Mouse (Mus musculus) left cerebral cortex, adult 8-10 months (tissue): ENCODE data around the gene Stambp. TPM values are rescaled to one million over a fixed set of nuclear protein-coding genes. Genes with fewer than 3 reads are reported as not detected.
A peak's percentile ranks its signal among the peaks of the same experiment; 100 is the strongest.

Experiments
- DNase-seq, 2 experiments: peaks; one replicate each; pipeline ENCODE4 v3.0.0; 2022; ENCODE audit warnings: low spot score in 2 of 2
- total RNA-seq, 4 experiments: library from RNA; stranded (reverse); gene quantifications; 2 replicates each; pipeline ENCODE4 v1.2.4; 2022

The Stambp gene
- total RNA-seq, 4 experiments from 2014 or later = 32.9 to 39.3 (median 37.3) TPM

- DNase-seq = no peak
These were observed 70.8 kb downstream of the Stambp start for GRCm38 (mm10) chr6:83501524-83502310.

GRCm38 (mm10) chr6:83500462-83500861, 72.1 kb downstream of the Stambp start:
- no peak for DNase-seq

DNA sequence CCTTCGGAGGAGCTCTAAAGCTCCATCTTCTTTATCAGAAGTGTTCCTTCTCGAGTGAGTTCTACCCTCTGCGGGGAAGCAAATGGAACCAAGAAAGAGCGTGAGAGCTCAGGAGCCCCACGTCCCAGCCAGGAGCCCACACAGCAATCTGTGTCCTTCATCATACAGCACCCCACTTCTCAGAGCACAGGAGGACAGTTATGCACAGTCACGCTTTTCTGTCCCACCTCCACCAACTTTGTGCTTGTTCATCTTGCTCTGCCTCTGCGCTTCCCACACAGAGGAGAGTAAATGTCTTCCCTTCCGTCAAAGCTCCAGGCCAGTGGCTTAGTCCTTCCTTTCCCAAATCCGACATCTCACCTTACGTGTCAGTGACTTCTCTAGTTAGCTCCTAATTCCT, 73.5 kb downstream of the Stambp start:
- DNase-seq = peak in 1 of 2 experiments; percentile 66

DNA sequence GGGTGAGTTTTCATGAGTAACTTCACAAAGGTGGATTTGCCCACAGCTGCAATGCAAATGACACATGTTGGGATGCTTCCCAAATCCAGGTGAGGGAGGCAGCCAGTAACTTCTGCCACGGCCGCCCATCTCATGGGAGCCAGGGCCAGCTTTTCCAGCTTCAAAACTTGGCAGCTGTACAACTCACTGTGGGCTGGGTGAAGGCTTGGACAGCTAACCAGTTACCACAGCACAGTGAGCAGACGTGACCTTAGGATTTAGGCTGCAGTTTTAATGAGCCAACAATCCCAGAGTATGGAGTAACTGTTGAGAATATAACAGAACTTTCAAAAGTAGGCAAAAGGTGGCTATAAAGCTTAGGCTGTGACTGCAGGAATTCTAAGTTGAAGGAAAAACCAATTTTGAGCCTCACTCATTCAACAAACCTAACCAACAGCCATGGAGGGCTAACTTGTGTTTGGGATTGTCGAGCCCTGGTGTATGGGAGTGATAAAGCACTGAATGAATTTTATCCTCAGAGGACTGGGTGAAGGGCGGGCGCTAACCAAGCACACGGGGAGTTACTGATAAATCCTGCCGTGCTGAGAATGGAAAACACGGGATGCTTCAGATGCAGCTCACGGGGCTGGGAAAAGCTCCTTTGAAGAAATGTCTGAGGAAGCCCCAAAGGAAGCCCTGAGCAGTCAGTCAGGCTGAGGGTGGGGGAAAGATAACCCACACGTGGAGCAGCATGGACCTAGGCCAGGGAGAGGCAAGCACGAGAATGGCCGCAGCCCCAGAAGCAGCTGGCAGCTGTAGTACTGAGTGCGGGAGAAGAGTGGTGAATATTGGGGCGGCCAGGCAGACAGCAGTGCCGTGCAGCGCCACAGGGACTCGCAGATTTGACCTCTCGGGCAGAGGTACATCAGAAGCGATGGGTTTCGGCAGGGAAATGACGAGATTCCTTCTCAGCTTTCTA, 75.5 kb downstream of the Stambp start:
- no peak for DNase-seq

GRCm38 (mm10) chr6:83496009-83496752, 76.3 kb downstream of the Stambp start:
- no peak for DNase-seq

Other genes with a start within 250 kb of the Stambp start
- 1 to 10 TPM; 5.3 to 8.7 (median 7.0) TPM for gene Mthfd2, start 246.8 kb downstream of the Stambp start, total RNA-seq
- 10 to 100 TPM; 16.8 to 22.9 (median 17.5) TPM for gene Mob1a, start 246.7 kb downstream of the Stambp start, total RNA-seq
- 10 to 100 TPM; 34.5 to 61.7 (median 53.5) TPM for gene Bola3, start 223.6 kb downstream of the Stambp start, total RNA-seq
- gene Tet3, start 113.6 kb downstream of the Stambp start, total RNA-seq = 10 to 100 TPM; 54.7 to 62.8 (median 59.4) TPM
- 10 to 100 TPM; 23.9 to 35.7 (median 30.9) TPM for gene Dguok, start 65.8 kb downstream of the Stambp start, total RNA-seq
- not detected for gene Actg2, start 36.5 kb downstream of the Stambp start, total RNA-seq
- not detected for gene Clec4f, start 83.5 kb upstream of the Stambp start, total RNA-seq
- under 1 TPM in 1 of 4 experiments, not detected in 3; 0.21 TPM for gene Cd207, start 105.1 kb upstream of the Stambp start, total RNA-seq
- not detected for gene Vax2, start 138.5 kb upstream of the Stambp start, total RNA-seq
- not detected for gene Atp6v1b1, start 170.3 kb upstream of the Stambp start, total RNA-seq
- gene Ankrd53, start 189.9 kb upstream of the Stambp start, total RNA-seq = not detected
- gene Tex261, start 203.1 kb upstream of the Stambp start, total RNA-seq = 10 to 100 TPM; 38.3 to 49.8 (median 44.3) TPM
- gene Nagk, start 222.3 kb upstream of the Stambp start, total RNA-seq = 10 to 100 TPM; 54.6 to 59.7 (median 56.7) TPM